Mouse (Mus musculus): ENCODE measurements around the gene Wdr24.

Gene Wdr24

GRCm38 (mm10) chr17:25831451-25832281, 8.2 kb downstream of the Wdr24 start:
- DNase-seq (ENCODE audit: low read depth, low spot score), result no peak

- DNase-seq (ENCODE audit: low read depth, low spot score), result peak; percentile 99
These were observed 9.2 kb downstream of the Wdr24 start for GRCm38 (mm10) chr17:25832436-25833290.

- DNase-seq (ENCODE audit: low read depth, low spot score), result peak; percentile 91
These were observed 9.8 kb downstream of the Wdr24 start, which contains the start of gene Stub1 for GRCm38 (mm10) chr17:25833291-25833663. Gene Stub1 (minus strand): TSS chr17:25833404.

GRCm38 (mm10) chr17:25833961-25834594, 10.7 kb downstream of the Wdr24 start:
- DNase-seq (ENCODE audit: low read depth, low spot score), result no peak

GRCm38 (mm10) chr17:25834595-25835222, 11.3 kb downstream of the Wdr24 start:
- DNase-seq (ENCODE audit: low read depth, low spot score), result no peak

- no peak for DNase-seq (ENCODE audit: low read depth, low spot score)
These were observed 11.9 kb downstream of the Wdr24 start for GRCm38 (mm10) chr17:25835301-25835700.

- DNase-seq (ENCODE audit: low read depth, low spot score), result no peak
These were observed 12.4 kb downstream of the Wdr24 start for GRCm38 (mm10) chr17:25835816-25836215.

- DNase-seq (ENCODE audit: low read depth, low spot score), result no peak
These were observed 13.1 kb downstream of the Wdr24 start for GRCm38 (mm10) chr17:25836397-25837075.

GRCm38 (mm10) chr17:25837076-25837410, 13.6 kb downstream of the Wdr24 start, which contains the start of gene Rhbdl1:
Gene Rhbdl1 (minus strand): TSS chr17:25837295.
- peak; percentile 76 for DNase-seq (ENCODE audit: low read depth, low spot score)

- DNase-seq (ENCODE audit: low read depth, low spot score), result no peak
These were observed 14.1 kb downstream of the Wdr24 start for GRCm38 (mm10) chr17:25837533-25837932.

- DNase-seq (ENCODE audit: low read depth, low spot score), result no peak
These were observed 15.5 kb downstream of the Wdr24 start for GRCm38 (mm10) chr17:25838904-25839303.

- DNase-seq (ENCODE audit: low read depth, low spot score), result no peak
These were observed 16.2 kb downstream of the Wdr24 start for GRCm38 (mm10) chr17:25839455-25840235.

- DNase-seq (ENCODE audit: low read depth, low spot score), result no peak
These were observed 17.1 kb downstream of the Wdr24 start for GRCm38 (mm10) chr17:25840519-25840918.

GRCm38 (mm10) chr17:25841117-25841880, 17.9 kb downstream of the Wdr24 start, which contains the start of gene Gm20683:
Gene Gm20683 (minus strand): TSS chr17:25841763.
- DNase-seq (ENCODE audit: low read depth, low spot score), result no peak

- DNase-seq (ENCODE audit: low read depth, low spot score), result no peak
These were observed 19.1 kb downstream of the Wdr24 start for GRCm38 (mm10) chr17:25842509-25842908.

GRCm38 (mm10) chr17:25843122-25843521, 19.7 kb downstream of the Wdr24 start:
- DNase-seq (ENCODE audit: low read depth, low spot score), result no peak

- no peak for DNase-seq (ENCODE audit: low read depth, low spot score)
These were observed 20.4 kb downstream of the Wdr24 start for GRCm38 (mm10) chr17:25843636-25844395.

- peak; percentile 96 for DNase-seq (ENCODE audit: low read depth, low spot score)
These were observed 21.0 kb downstream of the Wdr24 start, which contains the start of gene Rhot2 for GRCm38 (mm10) chr17:25844396-25844901. Gene Rhot2 (minus strand): TSS chr17:25844851.
